Mouse (Mus musculus) E14TG2a.4 (cell line): ENCODE data around the gene Gucd1.
"Not testable (repeated sequence)": the region's sequence is repeated elsewhere in the genome, so short reads cannot be mapped to it uniquely, and the experiment has no call there.

ENCODE experiments used
- H3K27me3 ChIP-seq: 2 replicates; pipeline ENCODE4 v1.6.1; 2014; ENCODE audit warnings: low read length, control low read depth; ENCODE audit not compliant: insufficient read depth
- H3K36me3 ChIP-seq: 2 replicates; pipeline ENCODE4 v1.6.1; 2014; ENCODE audit warnings: low read length, control low read depth; ENCODE audit not compliant: insufficient read depth
- H3K4me1 ChIP-seq: replicated peaks from 2 replicates; pipeline ENCODE4 v1.6.1; 2014; ENCODE audit warnings: low read depth, low read length, control low read depth
- H3K4me3 ChIP-seq: replicated peaks from 2 replicates; pipeline ENCODE4 v1.5.1; 2014; ENCODE audit warnings: mild to moderate bottlenecking, low read length
- H3K9me3 ChIP-seq: 2 replicates; pipeline ENCODE4 v1.6.1; 2014; ENCODE audit warnings: low read length, control low read depth
- CTCF ChIP-seq: conservative IDR thresholded peaks from 2 replicates; pipeline ENCODE4 v1.5.1; 2014; ENCODE audit warnings: low read length
- NANOG ChIP-seq: IDR thresholded peaks from 2 replicates; pipeline ENCODE4 v1.6.1; 2014; ENCODE audit warnings: borderline replicate concordance, low read length, mixed read lengths
- POU5F1 ChIP-seq: IDR thresholded peaks from 2 replicates; pipeline ENCODE4 v1.6.1; 2014; ENCODE audit warnings: low read length, borderline replicate concordance

Gucd1 gene

DNA sequence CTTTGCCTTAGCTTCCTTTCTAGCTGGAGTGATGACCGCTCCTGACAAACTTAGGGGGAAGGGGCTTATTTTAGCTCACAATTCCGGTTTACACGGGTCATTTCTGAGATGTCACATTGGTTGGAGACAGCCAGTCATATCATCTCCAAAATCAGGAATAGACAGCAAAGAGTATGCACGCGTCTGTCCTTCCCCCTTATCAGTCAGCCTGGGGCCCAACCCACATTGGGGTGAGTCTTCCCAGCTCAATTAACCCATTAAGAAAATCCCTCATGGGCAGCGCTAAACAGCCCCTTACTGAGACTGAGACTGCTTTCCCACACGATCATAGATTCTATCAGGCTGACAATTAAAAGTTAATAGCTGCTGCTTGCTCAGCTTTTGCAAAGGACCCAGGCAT lies 3.4 kb downstream of the Gucd1 start:
- Histone ChIP-seq H3K4me1 (peaks cover 42% of the 10 kb centered on the region), H3K9me3 (no peaks in the 10 kb centered on the region), H3K4me3 (no peak overlapping the region), H3K27me3 (0 out of 2 replicates have a peak, but pooled peaks cover 4% of the 10 kb centered on the region), H3K36me3 (peaks cover 36% of the 10 kb centered on the region)
- TF ChIP-seq POU5F1 = no peak
- no peak for TF ChIP-seq CTCF
- no peak for TF ChIP-seq NANOG

DNA sequence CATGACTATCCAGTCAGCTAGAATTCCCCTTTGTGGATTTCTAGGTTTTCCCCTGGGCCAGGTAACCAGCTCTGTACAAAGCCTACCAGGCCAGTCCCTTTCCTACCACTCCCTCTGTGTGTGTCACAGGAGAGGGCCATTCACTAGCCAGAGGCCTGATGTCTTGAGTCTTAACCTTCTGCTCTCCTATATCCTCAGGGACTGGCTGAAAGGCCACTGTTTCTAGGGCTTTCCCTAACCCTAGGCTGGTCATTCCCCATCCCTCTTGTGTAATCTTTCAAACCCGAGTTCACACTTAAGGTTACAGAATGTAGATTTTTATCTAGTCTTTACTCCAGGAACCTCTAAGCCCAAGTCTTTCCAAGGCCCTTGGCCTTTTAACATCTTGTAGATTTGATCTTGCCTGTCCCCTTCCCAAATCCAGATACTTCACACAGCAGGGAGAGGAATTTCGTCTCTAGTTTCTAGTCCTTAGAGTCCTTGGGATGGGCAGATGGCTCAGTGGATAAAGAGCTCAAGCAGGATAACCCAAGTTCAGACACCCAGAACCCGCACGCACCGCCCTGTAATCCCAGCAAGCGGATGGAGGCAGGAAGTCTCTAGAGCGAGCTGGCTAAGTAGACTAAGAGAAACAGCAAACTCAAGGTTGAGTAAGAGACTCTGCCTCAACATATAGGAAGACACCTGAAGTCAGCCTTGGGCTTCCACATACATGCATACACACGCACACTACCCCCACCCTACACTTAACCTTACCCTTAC lies 4.3 kb downstream of the Gucd1 start:
- TF ChIP-seq POU5F1 (no peak), NANOG (no peak), CTCF (no peak)
- Histone ChIP-seq H3K36me3 (peaks cover 39% of the 10 kb centered on the region), H3K27me3 (0 out of 2 replicates have a peak, but pooled peaks cover 4% of the 10 kb centered on the region)

DNA sequence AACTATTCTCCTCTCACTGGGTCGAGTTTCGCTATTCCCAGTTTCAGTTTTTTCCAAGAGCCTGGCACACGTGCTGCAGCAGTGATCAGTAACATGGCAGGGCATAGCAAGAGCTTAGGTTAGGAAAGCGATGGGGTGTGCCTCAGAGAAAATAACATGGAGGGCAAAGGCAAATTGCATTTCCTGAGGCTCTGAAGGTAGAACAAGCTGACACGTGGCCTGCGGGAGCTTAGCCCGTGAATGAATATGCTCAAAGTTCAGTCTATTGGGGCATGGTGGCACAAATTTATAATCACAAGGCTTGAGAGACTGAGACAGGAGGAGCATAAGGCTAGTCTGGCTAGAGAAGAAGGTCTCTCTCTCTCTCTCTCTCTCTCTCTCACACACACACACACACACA lies 5.0 kb downstream of the Gucd1 start:
- Histone ChIP-seq H3K9me3 (no peaks in the 10 kb centered on the region), H3K4me3 (no peak overlapping the region), H3K4me1 (peaks cover 32% of the 10 kb centered on the region), H3K36me3 (peaks cover 46% of the 10 kb centered on the region), H3K27me3 (0 out of 2 replicates have a peak, but pooled peaks cover 4% of the 10 kb centered on the region)
- no peak for TF ChIP-seq POU5F1
- no peak for TF ChIP-seq CTCF
- no peak for TF ChIP-seq NANOG

More for the DNA sequence above, 4.3 kb downstream of the Gucd1 start:
- Histone ChIP-seq H3K9me3 (no peaks in the 10 kb centered on the region), H3K4me1 (peaks cover 33% of the 10 kb centered on the region), H3K4me3 (no peak overlapping the region)

DNA sequence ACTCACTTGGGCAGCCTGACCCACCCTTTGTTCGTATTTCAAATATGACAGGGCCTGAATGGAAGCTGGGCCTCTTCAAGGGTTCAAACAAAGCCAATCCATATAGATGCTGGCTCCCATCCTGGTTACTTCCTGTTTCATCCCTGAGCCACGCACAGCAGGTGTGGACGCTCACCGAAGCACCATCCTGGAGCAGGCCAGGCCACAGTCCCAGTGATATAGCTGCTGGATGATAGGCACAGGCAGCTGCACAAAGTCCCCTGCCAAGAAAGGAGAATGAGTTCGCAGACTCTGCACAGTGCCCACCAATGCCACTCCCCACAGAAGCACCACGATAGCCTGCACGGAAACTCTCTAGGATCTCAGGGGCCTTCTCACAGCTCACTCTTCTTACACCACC lies 5.9 kb downstream of the Gucd1 start:
- Histone ChIP-seq H3K27me3 (0 out of 2 replicates have a peak, but pooled peaks cover 4% of the 10 kb centered on the region), H3K4me3 (no peak overlapping the region), H3K4me1 (peaks cover 32% of the 10 kb centered on the region), H3K36me3 (peaks cover 53% of the 10 kb centered on the region), H3K9me3 (no peaks in the 10 kb centered on the region)
- no peak for TF ChIP-seq CTCF
- no peak for TF ChIP-seq POU5F1
- no peak for TF ChIP-seq NANOG

DNA sequence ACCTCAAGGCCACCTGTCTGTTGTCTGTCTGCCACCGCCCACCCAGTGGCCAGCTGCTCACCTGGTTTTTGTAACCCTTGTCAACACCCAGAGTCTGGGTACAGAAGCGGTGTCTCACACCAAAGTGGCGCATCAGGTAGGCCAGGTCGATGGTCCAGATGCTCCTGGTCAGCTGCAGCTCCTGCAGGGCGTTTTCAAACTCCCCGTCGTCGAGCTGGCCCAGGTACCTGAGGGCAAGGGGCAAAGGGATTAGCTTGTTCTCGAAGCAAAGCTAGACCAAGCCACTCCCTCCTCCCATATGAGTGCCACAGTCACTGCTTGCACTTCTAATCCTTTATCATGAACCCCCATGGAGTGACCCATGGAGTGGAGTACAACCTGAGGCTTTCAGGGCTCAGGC lies 6.7 kb downstream of the Gucd1 start:
- no peak for TF ChIP-seq CTCF
- no peak for TF ChIP-seq NANOG
- TF ChIP-seq POU5F1 = no peak
- H3K9me3 ChIP-seq = no peaks in the 10 kb centered on the region
- H3K27me3 ChIP-seq = 0 out of 2 replicates have a peak, but pooled peaks cover 4% of the 10 kb centered on the region

DNA sequence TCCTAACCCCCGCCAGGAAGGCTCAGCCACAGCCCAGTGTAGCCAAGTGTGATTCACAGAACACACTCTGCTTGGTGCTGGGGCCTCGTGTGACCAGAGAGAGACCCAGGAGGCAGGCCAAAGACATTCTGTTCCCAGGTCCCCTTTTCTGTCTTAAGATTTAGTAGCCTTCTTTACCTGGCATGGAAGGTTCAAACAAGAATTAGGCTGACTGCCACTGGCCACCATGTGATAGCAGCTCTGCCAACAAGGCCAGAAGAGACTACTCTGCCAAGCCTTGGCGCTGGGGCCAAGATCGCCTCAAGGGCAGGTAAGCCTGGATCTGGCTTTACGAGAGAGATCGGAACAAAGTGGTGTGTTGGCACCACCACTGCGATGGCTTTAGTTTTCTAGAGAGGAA lies 7.3 kb downstream of the Gucd1 start:
- H3K9me3 ChIP-seq = no peaks in the 10 kb centered on the region
- H3K36me3 ChIP-seq = peaks cover 53% of the 10 kb centered on the region
- H3K4me3 ChIP-seq = no peak overlapping the region
- no peaks in the 10 kb centered on the region for H3K27me3 ChIP-seq
- TF ChIP-seq POU5F1 (no peak), CTCF (no peak), NANOG (no peak)
- peaks cover 20% of the 10 kb centered on the region for H3K4me1 ChIP-seq

More for the DNA sequence above, 6.7 kb downstream of the Gucd1 start:
- H3K4me3 ChIP-seq = peak overlapping the region; percentile 32; the same call in 1 of the 2 replicates
- H3K36me3 ChIP-seq = peaks cover 53% of the 10 kb centered on the region
- peaks cover 24% of the 10 kb centered on the region for H3K4me1 ChIP-seq

DNA sequence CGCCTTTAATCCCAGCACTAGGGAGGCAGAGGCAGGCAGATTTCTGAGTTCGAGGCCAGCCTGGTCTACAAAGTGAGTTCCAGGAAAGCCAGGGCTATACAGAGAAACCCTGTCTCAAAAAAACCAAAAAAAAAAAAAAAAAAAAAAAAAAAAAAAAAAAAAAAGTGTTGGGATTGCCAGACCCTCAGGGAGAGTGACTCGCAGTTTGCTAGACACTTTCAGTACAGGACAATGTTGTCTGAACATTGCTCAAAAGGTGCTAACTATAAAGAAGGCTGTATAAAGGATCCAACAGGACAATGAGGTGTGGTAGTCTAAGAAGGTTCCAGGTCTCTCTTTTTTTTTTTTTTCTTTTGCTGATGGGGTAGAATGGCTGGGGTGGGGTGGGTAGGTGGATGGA lies 11.8 kb downstream of the Gucd1 start:
- peaks cover 38% of the 10 kb centered on the region for H3K36me3 ChIP-seq
- H3K4me3 ChIP-seq, H3K4me1 ChIP-seq, H3K27me3 ChIP-seq, H3K9me3 ChIP-seq: not testable (repeated sequence)

DNA sequence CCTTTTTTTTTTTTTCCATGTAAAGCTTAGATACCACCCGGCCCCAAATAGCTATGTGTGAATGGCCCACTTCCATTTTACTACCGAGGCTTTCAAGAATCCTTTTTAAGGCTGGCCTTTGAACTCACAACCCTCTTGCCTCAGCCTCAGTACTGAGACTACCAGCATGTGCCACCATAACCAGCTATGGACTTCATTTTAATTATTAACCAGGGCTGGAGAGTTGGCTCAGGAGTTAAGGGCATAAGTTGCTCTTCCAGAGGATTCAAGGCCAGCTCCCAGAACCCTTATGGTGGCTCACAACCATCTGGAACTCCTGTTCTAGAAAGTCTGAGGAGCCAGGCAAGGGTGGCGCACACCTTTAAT lies 12.7 kb downstream of the Gucd1 start:
- no peak overlapping the region for H3K4me3 ChIP-seq
- TF ChIP-seq POU5F1 (no peak), NANOG (no peak), CTCF (no peak)
- H3K4me1 ChIP-seq = peaks cover 7% of the 10 kb centered on the region
- H3K27me3 ChIP-seq = no peaks in the 10 kb centered on the region
- no peaks in the 10 kb centered on the region for H3K9me3 ChIP-seq
- H3K36me3 ChIP-seq = peaks cover 30% of the 10 kb centered on the region
